Mouse (Mus musculus): ENCODE results near the gene Dus2.
"Not testable (repeated sequence)": the region's sequence is repeated elsewhere in the genome, so short reads cannot be mapped to it uniquely, and the experiment has no call there.

Dus2 gene

GRCm38 (mm10) chr8:105990856-105991387 lies at the start of gene Dus2:
Gene Dus2 (plus strand): TSS chr8:105991337.
- DNase-seq (ENCODE audit: low spot score): peak; percentile 59

DNA sequence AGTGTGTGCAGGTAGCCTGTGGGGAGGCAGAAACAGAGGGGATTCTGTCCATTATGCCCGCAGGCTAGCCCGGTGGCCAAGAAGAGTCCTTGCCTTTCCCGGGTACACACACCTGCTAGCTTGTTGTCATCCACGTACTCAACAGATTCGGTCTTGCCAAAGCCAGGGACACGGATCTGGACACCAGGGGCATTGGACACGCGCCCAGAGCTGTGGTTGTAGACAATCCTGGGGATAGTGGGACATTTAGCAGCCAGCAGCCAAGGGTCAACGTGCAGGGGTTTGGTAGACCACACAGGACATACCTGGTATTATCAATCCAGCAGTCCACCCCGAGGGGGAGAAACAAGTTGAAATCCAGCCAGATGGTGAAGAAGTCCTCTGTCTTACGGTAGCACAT lies 49.1 kb upstream of the Dus2 start:
- no peak for DNase-seq (ENCODE audit: low spot score)

GRCm38 (mm10) chr8:105942542-105942941 lies 48.6 kb upstream of the Dus2 start:
- DNase-seq (ENCODE audit: low spot score): no peak

DNA sequence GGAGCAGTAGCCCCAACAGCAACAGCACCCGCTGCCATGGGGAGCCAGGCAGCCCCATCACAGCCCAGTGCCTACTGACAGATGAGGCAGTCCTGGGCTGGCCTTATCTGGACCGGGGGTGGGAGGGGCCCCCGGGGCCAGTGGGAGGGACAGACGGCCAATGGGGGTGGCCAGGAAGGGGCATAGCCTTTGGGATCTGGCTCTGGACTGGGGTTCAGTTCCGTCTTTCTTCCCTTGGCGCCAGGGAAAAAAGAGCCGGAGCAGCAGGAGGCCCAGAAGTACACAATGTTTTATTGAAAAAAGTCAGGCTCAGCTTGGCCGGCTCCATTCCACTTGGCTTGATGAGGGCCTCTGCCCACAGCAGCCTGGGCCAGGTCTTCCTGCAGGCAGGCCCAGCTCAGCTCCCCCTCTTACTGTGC lies 47.8 kb upstream of the Dus2 start, which contains the start of gene Lcat:
Gene Lcat, minus strand, starts transcription at position 62 of the 419 bp plus-strand sequence.
- no peak for DNase-seq (ENCODE audit: low spot score)

DNA sequence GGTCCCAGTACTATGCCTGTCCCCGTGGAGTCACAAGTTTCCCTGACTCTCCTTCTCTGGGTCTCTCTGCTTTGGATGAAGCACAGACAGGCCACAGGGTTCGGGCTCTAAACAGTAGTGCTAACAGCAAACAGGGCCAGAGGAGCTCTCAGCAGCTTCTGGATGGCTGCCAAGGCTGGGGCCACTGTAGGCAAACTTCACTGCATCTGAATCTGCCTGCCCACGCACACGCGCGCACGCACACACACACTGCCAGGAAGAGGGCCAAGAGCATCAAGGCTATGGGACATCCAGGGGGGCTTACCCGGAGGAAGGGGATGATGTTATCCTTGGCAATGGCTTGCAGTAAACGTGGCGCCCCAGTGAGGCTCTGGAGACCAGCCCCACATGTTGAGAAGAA lies 41.8 kb upstream of the Dus2 start:
- no peak for DNase-seq (ENCODE audit: low spot score)

DNA sequence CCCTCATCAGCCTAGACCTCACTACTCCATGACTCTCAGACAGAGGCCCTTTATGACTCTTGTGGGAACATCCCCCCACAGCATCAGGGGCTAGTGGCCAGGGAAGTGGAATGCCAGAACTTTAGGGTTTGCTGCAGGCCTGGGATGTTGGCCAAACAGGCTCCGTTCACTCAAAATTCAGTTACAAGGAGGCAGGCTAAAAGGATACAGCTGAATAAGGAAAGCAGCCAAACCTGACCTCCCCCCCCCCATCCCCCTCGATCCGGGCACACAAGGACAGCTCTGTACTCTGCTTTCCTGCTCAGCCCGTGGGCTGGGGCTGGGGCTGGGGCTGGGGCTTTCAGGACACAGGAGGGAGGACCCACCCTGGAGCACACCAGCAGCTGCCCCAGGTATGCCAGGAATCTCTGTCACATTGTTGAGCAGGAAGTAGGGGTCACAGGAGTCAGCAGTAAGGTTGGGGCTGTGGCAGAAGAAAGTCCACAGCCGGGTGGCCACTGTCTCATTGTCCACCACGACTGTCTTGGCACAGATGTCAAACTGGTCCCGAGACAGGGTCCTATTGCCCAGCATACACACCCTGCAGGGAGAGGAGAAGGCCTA lies 40.0 kb upstream of the Dus2 start:
- no peak for DNase-seq (ENCODE audit: low spot score)

DNA sequence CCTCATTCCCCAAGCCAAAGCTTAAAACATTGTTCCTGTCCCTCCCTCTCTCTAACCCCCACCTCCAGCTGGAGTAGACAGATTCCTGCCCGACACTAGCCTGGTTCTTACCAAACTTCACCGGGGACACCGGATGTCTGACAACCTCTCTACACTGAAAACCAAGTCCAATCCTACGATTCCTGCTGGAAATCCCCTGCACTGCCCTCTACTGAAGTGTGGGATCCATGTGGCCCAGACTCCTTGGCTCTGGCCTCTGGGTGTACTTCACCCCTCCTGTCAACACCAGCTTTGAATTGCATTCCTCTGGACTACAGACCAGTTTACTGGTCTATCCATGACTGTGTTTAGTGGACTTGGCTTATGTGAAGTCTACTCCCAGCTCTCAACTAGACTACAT lies 34.6 kb upstream of the Dus2 start:
- no peak for DNase-seq (ENCODE audit: low spot score)

- no peak for DNase-seq (ENCODE audit: low spot score)
Measured at GRCm38 (mm10) chr8:105957813-105958212, 33.3 kb upstream of the Dus2 start.

GRCm38 (mm10) chr8:105959350-105959749 lies 31.8 kb upstream of the Dus2 start:
- DNase-seq (ENCODE audit: low spot score): no peak

GRCm38 (mm10) chr8:105961101-105961500 lies 30.0 kb upstream of the Dus2 start:
- no peak for DNase-seq (ENCODE audit: low spot score)

GRCm38 (mm10) chr8:105961536-105961935 lies 29.6 kb upstream of the Dus2 start:
- no peak for DNase-seq (ENCODE audit: low spot score)

GRCm38 (mm10) chr8:105964506-105965265 lies 26.5 kb upstream of the Dus2 start:
- no peak for DNase-seq (ENCODE audit: low spot score)

- no peak for DNase-seq (ENCODE audit: low spot score)
Measured at GRCm38 (mm10) chr8:105965266-105965904, 25.8 kb upstream of the Dus2 start.

DNA sequence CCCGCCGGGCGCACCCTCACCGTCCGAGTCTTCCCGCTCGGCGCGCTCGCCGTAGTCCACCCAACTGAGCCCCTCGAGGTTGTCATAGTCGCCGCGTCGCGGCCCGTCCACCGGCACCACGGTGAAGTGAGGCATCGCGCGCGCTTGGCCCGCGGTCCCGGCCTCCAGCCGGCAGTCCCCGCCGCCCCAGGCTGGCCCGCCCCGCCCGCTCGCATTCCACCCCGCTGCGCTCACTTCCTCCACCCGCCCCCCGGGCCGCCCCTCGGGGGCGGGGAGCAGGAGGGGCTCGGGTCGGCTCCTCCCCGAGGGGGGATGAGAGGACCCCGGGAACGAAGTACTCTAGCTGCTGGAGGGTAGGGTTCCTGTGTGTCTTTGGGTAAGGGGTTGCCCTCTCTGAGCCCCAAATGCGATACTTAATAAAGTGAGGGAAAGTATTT lies 25.2 kb upstream of the Dus2 start, which contains the start of gene Slc12a4:
Gene Slc12a4, minus strand, starts transcription at position 193 of the 437 bp plus-strand sequence.
- no peak for DNase-seq (ENCODE audit: low spot score)

DNA sequence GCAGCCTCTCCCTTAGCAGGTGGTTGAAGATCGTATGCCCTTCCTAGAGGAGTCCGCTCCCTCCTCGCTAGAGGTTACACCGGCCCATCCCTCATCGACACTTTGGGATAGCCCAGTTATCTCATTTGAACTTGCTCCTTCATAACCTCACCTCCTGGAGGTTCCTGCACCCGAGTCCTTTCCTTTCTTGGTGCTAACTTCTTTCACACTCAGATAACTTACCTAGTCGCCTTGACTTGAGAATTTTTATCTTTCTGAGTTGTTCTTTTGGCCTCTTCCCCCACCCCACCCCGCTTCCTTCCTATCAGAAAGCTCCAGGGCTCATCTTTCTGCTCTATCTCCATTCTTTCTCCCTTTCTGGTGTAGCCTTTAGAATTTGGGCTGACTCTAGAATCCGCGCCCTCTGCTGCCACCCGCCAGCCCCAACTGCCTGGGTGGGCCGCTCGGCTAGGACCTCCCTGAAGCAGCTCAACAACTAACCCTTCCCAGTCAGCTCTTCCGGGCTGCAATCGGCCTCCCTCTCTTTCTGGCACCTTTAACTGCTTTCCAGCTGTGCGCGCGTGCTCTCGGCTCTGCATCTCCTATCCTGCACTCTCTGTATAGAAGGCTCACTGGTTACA lies 24.3 kb upstream of the Dus2 start:
- DNase-seq (ENCODE audit: low spot score): no peak

DNA sequence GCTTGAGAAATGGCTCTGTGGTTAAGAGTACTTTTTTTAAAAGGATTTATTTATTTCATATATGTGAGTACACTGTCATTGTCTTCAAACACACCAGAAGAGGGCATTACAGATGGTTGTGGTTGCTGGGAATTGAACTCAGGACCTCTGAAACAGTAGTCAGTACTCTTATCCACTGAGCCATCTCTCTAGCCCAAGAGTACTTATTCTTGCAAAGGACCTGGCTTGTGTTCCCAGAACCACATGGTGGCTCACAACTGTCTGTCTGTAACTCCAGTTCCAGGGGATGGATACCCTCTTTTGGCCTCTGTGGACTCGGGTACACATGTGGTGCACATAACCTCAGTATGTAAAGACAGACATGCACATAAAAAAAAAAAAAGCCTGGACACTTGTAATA lies 21.8 kb upstream of the Dus2 start:
- no peak for DNase-seq (ENCODE audit: low spot score)

GRCm38 (mm10) chr8:105971019-105971720 lies 20.0 kb upstream of the Dus2 start:
- DNase-seq (ENCODE audit: low spot score): no peak

- no peak for DNase-seq (ENCODE audit: low spot score)
Measured at GRCm38 (mm10) chr8:105975363-105975762, 15.8 kb upstream of the Dus2 start.

GRCm38 (mm10) chr8:105979325-105979724 lies 11.8 kb upstream of the Dus2 start, which contains the start of gene Dpep3:
Gene Dpep3 (minus strand): TSS chr8:105979429.
- no peak for DNase-seq (ENCODE audit: low spot score)

DNA sequence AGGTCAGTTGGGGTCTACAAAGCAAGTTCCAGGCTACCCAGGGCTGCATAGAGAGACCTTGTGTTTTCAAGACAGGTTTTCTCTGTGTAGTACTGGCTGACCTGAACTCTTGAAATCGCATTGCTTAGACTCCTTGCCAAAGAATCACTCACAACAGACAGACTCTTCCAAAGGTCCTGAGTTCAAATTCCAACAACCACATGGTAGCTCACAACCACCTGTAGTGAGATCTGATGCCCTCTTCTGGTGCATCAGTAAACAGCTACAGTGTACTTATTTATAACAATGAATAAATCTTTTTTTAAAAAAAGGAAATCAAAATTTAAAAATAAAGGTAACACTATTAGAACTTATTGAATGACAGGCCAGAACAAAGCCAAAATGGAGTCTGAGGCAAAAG lies 10.0 kb upstream of the Dus2 start:
- DNase-seq (ENCODE audit: low spot score): no peak

DNA sequence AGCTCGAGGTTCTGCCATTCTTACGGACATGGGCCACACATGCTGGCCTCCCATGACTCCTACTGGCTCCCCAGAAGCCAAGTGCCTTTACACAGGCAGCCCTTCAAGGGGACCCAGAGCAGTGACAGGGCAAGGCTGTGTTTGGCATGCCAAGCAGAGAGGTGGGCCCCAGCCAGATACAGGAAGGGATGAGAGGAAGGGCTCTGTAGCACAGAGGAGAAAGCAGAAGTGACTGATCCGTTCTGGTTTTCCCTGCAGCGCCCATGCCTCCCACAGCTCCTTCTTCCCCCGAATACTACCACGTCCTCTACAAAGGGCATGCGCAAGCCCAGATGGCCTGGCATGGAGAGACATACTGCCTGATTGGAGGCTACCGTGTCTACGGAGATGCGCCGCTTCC lies 7.7 kb upstream of the Dus2 start:
- DNase-seq (ENCODE audit: low spot score): not testable (repeated sequence)

- no peak for DNase-seq (ENCODE audit: low spot score)
Measured at GRCm38 (mm10) chr8:105988546-105988945, 2.6 kb upstream of the Dus2 start.
